Mouse (Mus musculus) heart, embryonic 15.5 days (tissue): ENCODE data around the gene Riok2. TPM values are rescaled to one million over a fixed set of nuclear protein-coding genes. Genes with fewer than 3 reads are reported as not detected.

Experiments used
- ATAC-seq: fragments of 200-750 bp; cut with Nextera tagmentation; replicated peaks from 2 replicates; pipeline ENCODE4 v1.8.0; 2017; ENCODE audit warnings: low read depth, moderate TSS enrichment; ENCODE audit not compliant: insufficient number of reproducible peaks, insufficient read depth, low FRiP score
- H3K27ac ChIP-seq: fragments of 300-500 bp; sonication (generic); 2 replicates; pipeline ENCODE4 v1.5.1; 2015; ENCODE audit warnings: mild to moderate bottlenecking, inconsistent platforms
- H3K27me3 ChIP-seq: fragments of 300-500 bp; sonication (generic); 2 replicates; pipeline ENCODE4 v1.6.1; 2015; ENCODE audit warnings: inconsistent platforms
- H3K36me3 ChIP-seq: fragments of 300-500 bp; sonication (generic); 2 replicates; pipeline ENCODE4 v1.6.1; 2015; ENCODE audit warnings: mild to moderate bottlenecking, inconsistent platforms
- H3K4me1 ChIP-seq: fragments of 300-500 bp; sonication (generic); replicated peaks from 2 replicates; pipeline ENCODE4 v1.6.1; 2015; ENCODE audit warnings: inconsistent platforms
- H3K4me2 ChIP-seq: fragments of 300-500 bp; sonication (generic); 2 replicates; pipeline ENCODE4 v1.6.1; 2015; ENCODE audit warnings: inconsistent platforms, mild to moderate bottlenecking, moderate library complexity
- H3K4me3 ChIP-seq: fragments of 300-500 bp; sonication (generic); 2 replicates; pipeline ENCODE4 v1.5.1; 2015; ENCODE audit warnings: mild to moderate bottlenecking, inconsistent platforms
- H3K9ac ChIP-seq: fragments of 300-500 bp; sonication (generic); 2 replicates; pipeline ENCODE4 v1.6.1; 2015; ENCODE audit warnings: mild to moderate bottlenecking, inconsistent platforms
- H3K9me3 ChIP-seq: fragments of 300-500 bp; sonication (generic); replicated peaks from 2 replicates; pipeline ENCODE4 v1.6.1; 2016; ENCODE audit warnings: inconsistent platforms
- WGBS: fragments of 180-500 bp; shearing (Covaris S2); methylation state at CpG from one replicate; pipeline ENCODE4 v1.1.7; 2015; ENCODE audit warnings: mixed read lengths; 5-methylcytosine and 5-hydroxymethylcytosine counted together
- polyA plus RNA-seq: library from polyadenylated mRNA; unstranded; fragments of >200 nt; fragmentation: Nextera tagmentation; extraction: Ambion mirVana; gene quantifications from 2 replicates; pipeline ENCODE4 v1.2.1, GENCODE M21; 2015

Gene Riok2
- polyA plus RNA-seq, 1 experiment from 2014 or later = 17.9 TPM

- no peak overlapping the region for H3K4me3 ChIP-seq
- 0 out of 2 replicates have a peak, but pooled peaks cover 3% of the 10 kb centered on the region for H3K4me1 ChIP-seq
- H3K27ac ChIP-seq = no peak overlapping the region
- no peaks in the 10 kb centered on the region for H3K36me3 ChIP-seq
- WGBS = 59% methylated on average over 4 of the region's 4 CpGs
- H3K27me3 ChIP-seq = no peaks in the 10 kb centered on the region
- ATAC-seq = no peak
- no peaks in the 10 kb centered on the region for H3K9me3 ChIP-seq
- no peak overlapping the region for H3K9ac ChIP-seq
- no peak overlapping the region for H3K4me2 ChIP-seq
These were observed 67.9 kb downstream of the Riok2 start for GRCm38 (mm10) chr17:17441876-17442498.

GRCm38 (mm10) chr17:17444297-17444886 is 70.3 kb downstream of the Riok2 start:
- Histone ChIP-seq H3K4me2 (no peak overlapping the region), H3K9ac (no peak overlapping the region), H3K27me3 (no peaks in the 10 kb centered on the region), H3K4me3 (no peak overlapping the region), H3K4me1 (peaks cover 2% of the 10 kb centered on the region), H3K36me3 (no peaks in the 10 kb centered on the region), H3K9me3 (no peaks in the 10 kb centered on the region), H3K27ac (no peak overlapping the region)
- no peak for ATAC-seq
- WGBS = 75% methylated on average over 3 of the region's 3 CpGs

Other genes starting within 250 kb of the Riok2 start
- 3.2 and 3.3 TPM in 2 replicates for gene Lix1, start 28.4 kb downstream of the Riok2 start, polyA plus RNA-seq